Mouse (Mus musculus) CD4-positive helper T cell, adult 2 months (primary cell): ENCODE measurements around the gene Gm49358.

Source experiments
- DNase-seq: peaks from one replicate; pipeline ENCODE4 v3.0.0-alpha.2; 2012; ENCODE audit warnings: low read depth, missing footprints, low spot score

Gm49358 gene

GRCm38 (mm10) chr10:86814292-86815131 is 50.7 kb downstream of the Gm49358 start:
- no peak for DNase-seq

- no peak for DNase-seq
These were observed 51.4 kb downstream of the Gm49358 start for GRCm38 (mm10) chr10:86815133-86815532.

- no peak for DNase-seq
These were observed 55.9 kb downstream of the Gm49358 start for GRCm38 (mm10) chr10:86819649-86820165.

GRCm38 (mm10) chr10:86821014-86821413 is 57.2 kb downstream of the Gm49358 start:
- DNase-seq, result no peak

GRCm38 (mm10) chr10:86824093-86824492 is 60.3 kb downstream of the Gm49358 start:
- DNase-seq, result no peak

DNA sequence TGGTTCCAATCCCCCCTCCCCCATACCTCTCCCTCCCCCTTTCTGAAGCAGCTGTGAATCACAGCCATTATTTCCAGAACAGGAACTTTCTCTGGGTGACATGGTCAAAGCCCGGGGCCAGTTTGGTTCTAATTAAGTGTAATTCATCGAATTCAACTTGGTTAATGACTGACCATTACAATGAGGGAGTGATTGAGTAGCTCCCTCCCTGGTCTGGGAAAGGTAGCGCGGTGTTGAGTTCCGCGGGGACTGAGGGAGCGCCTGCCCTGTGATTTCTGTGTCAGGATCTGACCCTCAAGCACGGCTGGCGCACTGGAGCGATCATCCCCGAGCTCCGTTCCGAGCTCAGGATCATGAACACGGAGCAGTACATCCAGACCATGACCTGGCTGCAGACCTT is 61.1 kb downstream of the Gm49358 start:
- DNase-seq, result no peak

- DNase-seq, result no peak
These were observed 62.2 kb downstream of the Gm49358 start for GRCm38 (mm10) chr10:86825871-86826522.

DNA sequence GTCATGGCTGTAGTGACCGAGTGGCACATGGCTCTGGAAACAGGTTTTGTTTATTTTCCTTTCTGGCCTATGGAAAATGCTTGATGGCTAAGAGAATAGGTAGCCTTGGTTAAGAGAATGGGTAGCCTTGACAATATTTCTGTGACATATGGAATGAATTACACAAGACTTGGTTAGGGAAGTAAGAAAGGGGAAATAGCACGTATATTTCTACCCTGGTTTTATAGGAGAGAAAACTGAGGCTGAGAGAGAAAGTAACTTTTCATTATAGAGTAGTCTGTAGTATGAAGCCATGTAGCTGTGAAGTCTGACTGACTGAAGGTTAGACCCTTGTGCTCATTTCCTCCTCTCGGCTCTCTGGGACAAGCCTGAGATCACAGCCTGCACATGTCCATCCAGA is 63.2 kb downstream of the Gm49358 start:
- no peak for DNase-seq

DNA sequence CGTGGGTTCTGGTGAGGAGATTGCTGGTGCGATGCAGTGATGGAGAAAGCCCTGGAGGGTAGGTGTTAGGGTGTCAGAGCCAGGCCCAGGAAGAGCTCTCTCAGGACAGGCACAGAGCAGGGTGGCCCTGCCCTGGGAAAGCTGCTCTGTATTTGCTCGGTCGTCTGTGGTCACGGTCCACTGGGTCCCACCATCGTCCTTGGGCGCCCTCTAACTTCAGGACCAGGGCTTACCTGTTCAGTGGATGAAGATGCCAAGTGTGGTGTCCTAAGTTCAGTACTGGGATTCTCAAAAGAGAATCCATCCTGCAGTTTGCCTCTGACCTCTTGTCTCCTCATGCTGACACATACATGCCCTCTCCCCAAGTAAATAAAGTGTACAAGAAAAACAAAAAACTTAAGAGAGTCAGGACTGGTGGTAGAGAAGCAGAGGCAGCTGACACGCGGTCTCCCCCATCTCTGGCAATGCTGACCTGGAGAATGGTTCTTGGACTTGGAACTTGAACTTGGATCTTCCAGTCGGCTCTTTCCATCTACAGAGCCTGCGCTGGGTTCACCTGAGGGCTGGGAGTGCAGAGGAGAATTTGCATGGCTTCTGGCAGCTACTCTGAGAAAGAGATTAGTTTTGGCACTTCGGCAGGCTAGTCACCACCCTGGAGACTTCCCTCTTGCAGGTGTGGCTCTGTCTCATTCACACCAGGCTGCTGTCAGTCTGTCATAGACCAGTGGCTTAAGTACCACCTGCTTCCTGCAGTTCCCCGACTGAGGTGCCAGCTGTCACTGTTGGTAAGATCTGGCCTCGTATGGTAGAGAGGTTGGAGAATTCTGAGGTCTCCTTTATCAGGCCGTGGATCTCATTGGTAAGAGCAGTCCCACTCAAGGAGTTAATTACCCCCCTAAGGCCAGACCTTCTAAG is 64.7 kb downstream of the Gm49358 start:
- no peak for DNase-seq

DNA sequence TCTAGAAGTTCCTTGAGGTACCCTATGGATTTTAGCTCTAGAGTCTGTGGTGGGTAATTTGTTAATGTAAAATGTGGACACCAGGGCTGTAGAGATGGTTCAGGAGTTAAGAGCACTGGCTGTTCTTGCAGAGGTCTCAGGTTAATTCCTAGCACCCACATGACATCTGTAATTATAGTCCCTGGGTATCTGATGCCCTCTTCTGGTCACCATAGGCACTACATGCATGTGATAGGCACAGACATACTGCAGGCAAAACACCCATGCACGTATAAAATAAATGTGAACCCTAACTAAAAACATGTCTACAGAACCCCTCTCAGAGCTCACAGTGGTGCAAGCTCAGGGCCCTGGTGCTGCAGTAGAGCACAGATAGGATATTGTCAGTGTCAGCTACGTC is 65.7 kb downstream of the Gm49358 start:
- no peak for DNase-seq

DNA sequence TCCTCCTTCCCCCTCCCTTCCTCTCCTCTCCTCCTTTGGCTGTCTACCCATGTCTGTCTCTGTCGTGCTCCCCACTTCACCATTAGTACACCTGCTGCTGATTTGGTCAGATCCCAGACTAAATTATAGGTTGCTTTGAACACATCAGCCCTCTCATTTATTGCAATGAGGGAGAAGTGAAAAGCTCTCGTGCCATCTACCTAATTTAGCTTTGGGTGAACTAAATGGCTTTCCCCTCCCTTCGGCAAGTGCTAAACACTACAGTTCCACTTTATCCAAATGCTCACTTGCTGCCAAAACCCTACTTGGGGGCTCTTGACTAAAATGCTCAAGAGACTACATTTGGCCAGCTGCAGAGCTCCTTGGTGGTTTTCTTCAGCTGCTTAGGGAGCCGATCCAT is 73.0 kb downstream of the Gm49358 start:
- no peak for DNase-seq

DNA sequence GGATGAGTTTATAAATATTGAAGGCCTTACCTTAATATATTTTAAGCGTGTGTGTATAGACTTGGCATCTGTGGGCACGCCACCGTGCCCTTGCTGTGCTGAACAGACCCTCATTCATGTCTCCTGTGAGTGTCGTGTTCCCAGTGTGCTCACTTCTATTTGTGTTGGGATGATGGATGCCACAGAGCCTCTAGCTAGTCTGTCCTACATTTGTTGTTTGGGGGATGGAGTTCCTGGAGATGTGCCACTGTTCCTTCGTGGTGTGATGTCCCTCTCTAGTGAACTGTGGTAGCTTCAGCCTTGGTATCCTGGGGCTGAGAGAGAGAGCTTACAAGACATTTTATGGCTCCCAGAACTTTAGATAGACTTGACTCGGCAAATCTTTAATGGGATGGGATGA is 75.1 kb downstream of the Gm49358 start:
- no peak for DNase-seq

GRCm38 (mm10) chr10:86842659-86843058 is 78.9 kb downstream of the Gm49358 start:
- no peak for DNase-seq

DNA sequence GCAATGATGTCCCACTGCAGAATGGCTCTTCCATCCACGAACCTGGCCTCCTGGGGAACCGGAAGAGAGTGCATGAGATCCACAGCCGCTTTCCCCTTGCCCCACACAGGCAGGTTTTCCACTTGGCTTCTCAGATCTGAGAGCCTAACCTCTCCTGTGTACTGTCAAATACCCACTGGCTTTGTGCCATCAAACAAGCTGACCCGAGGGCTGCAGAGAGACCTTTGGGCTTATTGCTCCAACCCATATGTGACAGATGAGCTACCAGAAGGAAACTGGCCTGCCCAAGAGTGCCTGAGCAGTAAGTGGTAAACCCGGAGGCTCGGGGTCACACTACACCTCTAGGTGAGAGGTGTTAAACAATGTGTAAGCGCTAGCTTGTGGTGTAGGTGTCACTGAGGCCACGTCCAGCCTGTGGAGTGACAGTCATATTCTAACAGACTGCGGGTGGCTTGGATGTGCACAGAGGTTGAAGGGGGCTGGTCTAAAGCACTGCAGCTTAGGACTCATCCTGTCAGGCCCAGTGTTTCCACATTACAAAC is 83.2 kb downstream of the Gm49358 start:
- no peak for DNase-seq

- no peak for DNase-seq
These were observed 85.3 kb downstream of the Gm49358 start for GRCm38 (mm10) chr10:86849087-86849486.

GRCm38 (mm10) chr10:86849508-86849907 is 85.7 kb downstream of the Gm49358 start:
- no peak for DNase-seq

DNA sequence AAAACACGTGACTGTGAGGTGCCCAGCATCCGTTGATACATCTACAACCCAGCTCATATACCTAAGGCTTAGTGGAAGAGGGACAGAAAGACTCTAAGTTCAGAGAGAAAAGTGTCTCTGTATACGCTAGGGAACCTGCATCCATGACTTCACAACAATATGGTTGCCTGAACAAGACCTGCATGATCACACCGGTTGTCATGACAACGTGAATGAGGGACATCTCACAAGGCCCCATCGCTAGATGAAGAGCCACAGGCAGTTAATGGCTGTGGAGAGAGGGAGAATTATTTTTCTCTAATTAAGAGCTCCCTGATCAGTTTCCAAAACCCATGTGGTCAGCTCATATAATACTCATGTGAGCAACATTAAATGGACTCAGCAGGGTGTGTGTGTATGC is 88.4 kb downstream of the Gm49358 start:
- no peak for DNase-seq

DNA sequence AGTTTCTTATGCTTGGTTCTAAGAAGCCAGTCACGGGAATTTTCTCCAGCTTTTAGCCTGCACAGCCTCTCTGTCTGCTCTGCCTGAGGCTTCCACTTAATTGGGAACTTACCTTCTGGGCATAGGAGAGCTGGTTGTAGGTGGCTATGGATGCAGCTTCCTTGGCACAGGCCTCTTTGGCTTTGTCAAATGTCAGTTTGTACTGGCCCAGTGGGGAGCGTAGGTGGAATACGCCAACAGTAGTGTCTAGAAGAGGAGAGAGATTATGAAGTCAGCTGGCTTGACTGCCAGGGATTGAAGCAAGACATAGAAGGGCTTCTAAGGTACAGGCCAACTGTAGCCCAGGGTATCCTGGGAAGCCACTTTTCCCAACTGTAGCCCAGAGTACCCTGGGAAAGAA is 89.7 kb downstream of the Gm49358 start:
- DNase-seq, result no peak

DNA sequence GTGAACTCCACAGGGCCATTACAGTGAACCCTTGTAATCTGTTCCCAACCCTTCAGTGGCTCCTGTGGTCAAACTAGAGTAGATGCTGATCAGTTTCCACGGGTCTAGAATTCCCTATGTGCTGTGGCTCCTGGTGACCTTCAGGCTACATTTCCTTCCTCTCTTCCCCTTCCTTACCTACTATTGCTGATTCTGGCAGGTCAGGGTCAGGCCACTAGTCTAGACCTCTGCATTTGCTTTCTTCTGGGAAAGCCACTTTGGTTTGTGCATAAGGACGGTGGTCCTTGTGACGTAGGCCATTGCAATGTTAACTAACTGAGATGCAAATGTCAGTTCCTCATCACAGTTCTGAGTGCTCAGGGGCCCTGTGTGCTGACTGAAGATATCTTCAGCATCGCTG is 96.6 kb downstream of the Gm49358 start:
- DNase-seq, result no peak

GRCm38 (mm10) chr10:86862496-86862895 is 98.7 kb downstream of the Gm49358 start:
- DNase-seq, result no peak

DNA sequence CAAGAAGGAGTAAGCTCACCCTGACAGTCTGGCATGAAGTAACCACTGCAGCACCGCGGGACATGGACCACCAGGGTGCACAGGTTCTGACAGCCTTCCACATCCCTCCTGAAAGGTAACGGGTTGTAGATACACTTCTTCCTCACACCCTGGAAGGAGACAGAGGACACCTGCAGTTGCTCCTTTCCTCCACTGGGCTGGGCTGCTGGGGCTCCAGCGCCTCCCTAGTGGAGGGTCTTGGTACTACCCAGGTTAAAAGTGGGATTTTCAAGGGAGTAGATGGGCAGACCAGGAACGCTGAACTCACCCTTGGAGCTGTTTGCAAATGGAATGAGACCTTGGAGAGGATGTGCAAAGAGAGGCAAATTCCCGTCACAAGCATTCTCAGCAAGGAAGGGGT is 99.7 kb downstream of the Gm49358 start:
- DNase-seq, result no peak

DNA sequence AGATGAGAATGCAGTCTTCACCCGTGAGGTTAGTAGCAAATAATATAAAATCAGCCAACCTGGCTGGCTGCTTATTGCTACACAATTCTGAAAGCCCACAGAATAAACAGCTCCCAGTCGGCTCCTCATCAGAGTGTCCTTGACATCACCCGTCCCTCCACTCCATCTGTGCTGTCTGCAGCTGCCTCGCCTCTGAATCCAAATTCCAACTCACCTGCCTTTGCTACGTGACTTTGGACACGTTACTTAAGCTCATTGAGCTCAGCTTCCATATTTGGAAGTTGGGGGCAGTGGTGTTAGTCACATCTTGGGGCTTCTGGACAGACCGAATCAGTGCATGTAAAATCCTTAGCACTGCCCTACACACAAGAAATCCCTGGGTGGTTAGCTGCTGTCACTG is 108.3 kb downstream of the Gm49358 start:
- DNase-seq, result no peak
